Mouse (Mus musculus) olfactory bulb, adult 2 months (tissue): ENCODE measurements at regions not wholly inside any gene's neighbourhood (a gene's known extent, or its start where the extent isn't known, plus 50 kb on each side); places are given as distances from the start of the nearest gene placed in this dataset.

ENCODE experiments used
- H3K27ac ChIP-seq: fragments of 200-500 bp; 2 replicates; pipeline ENCODE4 v1.5.1; 2012; ENCODE audit warnings: low read depth, low read length; ENCODE audit not compliant: insufficient read depth
- H3K4me1 ChIP-seq: fragments of 200-500 bp; 2 replicates; pipeline ENCODE4 v1.6.1; 2012; ENCODE audit warnings: low read length; ENCODE audit not compliant: control insufficient read depth, insufficient read depth
- H3K4me3 ChIP-seq: fragments of 200-500 bp; 2 replicates; pipeline ENCODE4 v1.5.1; 2012; ENCODE audit warnings: mild to moderate bottlenecking, low read depth, low read length, moderate library complexity; ENCODE audit not compliant: insufficient read depth
- CTCF ChIP-seq: fragments of 200-500 bp; IDR thresholded peaks from 2 replicates; pipeline ENCODE4 v1.5.1; 2012; ENCODE audit warnings: low read depth, mild to moderate bottlenecking, low read length, moderate library complexity; ENCODE audit not compliant: insufficient read depth
- POLR2A ChIP-seq: fragments of 200-500 bp; IDR thresholded peaks from 2 replicates; pipeline ENCODE4 v1.6.1; 2012; ENCODE audit warnings: mild to moderate bottlenecking, low read depth, low read length, moderate library complexity; ENCODE audit not compliant: insufficient read depth
- WGBS: fragments of 180-500 bp; shearing (Covaris S2); methylation state at CpG from one replicate; pipeline ENCODE4 v1.1.7; 2018; 5-methylcytosine and 5-hydroxymethylcytosine counted together

DNA sequence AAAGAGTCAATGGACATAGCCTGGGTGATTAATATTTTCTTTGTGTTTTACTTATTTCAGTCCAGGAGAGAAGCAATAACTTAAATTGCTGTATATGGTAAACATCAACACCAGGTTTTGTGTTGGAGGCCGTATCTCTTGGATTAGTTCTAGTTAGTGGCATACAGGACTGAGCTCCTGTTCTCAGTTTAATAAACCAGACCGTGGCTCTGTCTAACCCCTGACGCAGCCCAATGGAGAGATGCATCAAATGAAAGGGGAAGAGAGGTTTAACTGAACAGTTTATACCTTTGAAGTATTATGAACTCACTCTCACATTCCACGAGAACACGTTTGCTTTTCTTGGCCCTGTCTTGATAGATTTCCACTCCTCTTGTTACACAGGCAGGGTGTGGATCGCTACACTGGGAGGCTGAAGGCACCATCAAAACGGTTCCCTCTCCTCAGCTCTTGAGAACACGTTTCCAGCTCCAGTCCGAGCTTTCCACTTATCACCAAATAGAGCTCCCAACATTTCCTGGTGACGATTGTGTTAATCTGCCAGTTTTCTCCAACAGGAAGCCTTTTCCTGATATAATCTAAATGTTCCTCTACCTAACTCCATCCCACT lies 54.0 kb upstream of the Cerkl start:
- Histone ChIP-seq H3K4me1 (no peaks in the 10 kb centered on the region), H3K27ac (no peak overlapping the region), H3K4me3 (no peak overlapping the region)
- TF ChIP-seq CTCF (no peak), POLR2A (no peak)
- 85% methylated on average over 10 of the region's 10 CpGs for WGBS

DNA sequence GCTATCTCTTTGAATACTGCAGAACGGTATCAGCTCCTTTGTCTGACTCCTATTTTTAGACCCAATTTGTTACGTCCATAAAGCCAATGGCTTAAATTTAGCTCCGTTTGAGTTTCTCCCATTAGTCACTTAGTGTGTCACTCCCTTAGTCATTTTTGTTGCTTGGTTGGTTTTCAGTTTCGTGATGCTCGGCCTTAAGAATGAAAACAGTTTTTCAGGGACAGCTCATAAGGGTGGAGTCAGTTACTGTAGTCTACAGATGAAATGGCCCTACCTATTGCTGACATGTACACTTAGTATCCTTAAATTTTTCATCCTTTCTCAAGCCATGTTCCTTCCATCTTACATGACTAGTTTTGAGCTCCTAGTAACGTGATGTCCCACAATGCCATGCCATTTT lies 54.5 kb upstream of the Cerkl start:
- WGBS = 68% methylated on average over 6 of the region's 6 CpGs
- no peaks in the 10 kb centered on the region for H3K4me1 ChIP-seq
- no peak overlapping the region for H3K4me3 ChIP-seq
- no peak overlapping the region for H3K27ac ChIP-seq
- TF ChIP-seq POLR2A (no peak), CTCF (no peak)

DNA sequence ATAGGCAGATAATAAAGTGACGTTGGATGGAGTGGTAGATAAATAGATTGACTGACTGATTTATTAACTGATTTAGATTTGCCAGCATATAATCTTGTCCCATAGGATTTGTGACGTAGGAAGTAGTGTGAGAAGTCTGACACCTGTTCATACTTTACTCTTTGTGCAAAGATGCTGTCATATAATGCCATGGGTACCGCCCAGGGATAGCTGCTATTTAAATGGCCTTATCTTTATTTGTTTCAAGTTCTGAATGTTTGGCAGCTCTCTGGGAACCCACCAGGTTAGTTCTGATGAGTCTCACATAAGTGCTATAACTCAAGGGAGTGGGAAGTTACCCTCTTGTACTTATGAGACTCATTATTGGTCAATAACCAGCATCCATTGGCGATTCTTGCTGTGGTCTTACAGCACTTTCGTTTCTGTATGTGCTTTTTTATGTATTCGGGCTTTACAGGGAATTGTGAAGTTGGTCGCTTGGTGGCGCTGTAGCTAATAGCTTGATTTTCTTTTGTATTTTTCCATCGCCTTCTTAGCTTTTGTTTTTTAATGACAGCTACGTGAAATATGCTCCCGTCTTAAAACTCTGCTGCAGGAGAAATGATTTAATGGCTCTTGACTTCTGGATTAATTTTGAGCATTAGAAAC lies 55.2 kb upstream of the Cerkl start:
- no peaks in the 10 kb centered on the region for H3K4me1 ChIP-seq
- WGBS = 25% methylated on average over 11 of the region's 11 CpGs
- TF ChIP-seq CTCF (no peak), POLR2A (no peak)
- no peak overlapping the region for H3K27ac ChIP-seq
- H3K4me3 ChIP-seq = no peak overlapping the region

DNA sequence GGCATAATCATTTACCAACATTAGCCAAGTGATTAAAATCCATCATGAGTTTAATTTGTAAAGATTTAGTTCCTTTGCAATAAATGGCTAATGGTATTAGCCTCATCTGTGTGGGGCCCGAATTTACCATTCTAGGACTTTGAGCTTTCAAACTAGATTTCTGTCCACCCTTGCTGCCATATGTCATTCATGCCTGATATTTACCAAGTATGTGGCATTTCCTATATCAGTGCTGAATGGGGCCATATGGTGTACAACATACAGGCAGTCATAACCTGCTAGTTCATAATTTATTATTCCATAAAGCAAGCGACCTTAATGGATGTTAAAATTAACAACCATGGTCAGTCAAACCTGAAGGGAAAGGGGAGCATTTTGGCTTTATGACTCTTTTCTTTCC lies 55.8 kb upstream of the Cerkl start:
- 81% methylated on average over 2 of the region's 2 CpGs for WGBS
- Histone ChIP-seq H3K27ac (no peak overlapping the region), H3K4me1 (no peaks in the 10 kb centered on the region), H3K4me3 (no peak overlapping the region)
- TF ChIP-seq CTCF = no peak
- no peak for TF ChIP-seq POLR2A

DNA sequence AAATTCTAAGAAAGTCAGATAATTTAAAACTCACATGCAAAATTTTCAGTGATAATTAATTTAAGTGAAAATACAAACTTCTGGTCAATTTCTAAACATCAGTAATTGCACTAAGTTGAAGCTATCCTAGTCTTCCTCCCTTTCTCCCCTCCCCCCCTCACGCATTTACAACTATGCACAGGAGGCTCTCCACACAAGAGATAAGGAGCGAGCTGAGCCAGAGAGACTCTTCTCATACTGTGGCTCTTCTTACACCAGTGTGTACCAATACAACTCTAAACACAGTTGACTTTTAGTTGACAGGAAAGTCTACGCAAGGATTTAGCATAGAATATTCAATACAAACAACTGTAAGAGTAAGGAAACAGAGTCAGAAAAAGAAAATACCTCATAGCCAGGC lies 57.1 kb upstream of the Cerkl start:
- Histone ChIP-seq H3K4me1 (no peaks in the 10 kb centered on the region), H3K4me3 (no peak overlapping the region), H3K27ac (no peak overlapping the region)
- TF ChIP-seq POLR2A (no peak), CTCF (no peak)
- 97% methylated on average over 3 of the region's 3 CpGs for WGBS

DNA sequence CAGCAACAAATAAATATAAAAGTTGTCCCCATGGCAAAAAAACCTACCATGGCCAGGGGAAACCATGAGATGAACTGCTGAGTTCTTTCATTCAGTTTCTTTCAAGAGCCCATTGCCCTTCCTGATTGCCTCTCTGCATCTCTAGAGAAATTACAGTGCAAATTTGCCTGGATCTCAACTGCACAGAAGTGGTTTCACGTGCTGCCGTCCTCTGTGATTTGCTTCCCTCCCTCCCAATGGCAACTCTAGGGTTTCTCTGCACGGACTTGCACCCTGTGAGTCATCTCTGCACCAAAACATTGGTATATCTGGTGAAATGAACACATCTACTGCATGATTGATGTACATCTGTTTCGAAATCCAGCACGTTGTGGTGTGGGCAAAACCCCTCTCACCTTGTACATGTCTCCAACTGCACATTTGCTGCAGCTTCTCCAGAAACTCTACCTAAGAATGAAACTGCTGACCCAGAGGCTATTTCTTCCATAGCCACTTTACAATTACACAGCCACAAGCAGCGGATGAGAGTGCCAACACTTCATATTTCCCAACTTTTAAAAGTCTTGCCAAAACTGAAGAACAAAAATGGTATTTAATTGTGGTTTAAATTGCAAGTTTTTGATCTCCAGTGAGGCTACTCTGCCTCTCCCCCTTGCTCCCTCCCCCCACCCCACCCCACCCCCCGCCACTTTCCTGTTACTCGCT lies 61.6 kb upstream of the Cerkl start:
- H3K4me3 ChIP-seq = no peak overlapping the region
- TF ChIP-seq POLR2A (no peak), CTCF (no peak)
- H3K27ac ChIP-seq = no peak overlapping the region
- no peaks in the 10 kb centered on the region for H3K4me1 ChIP-seq
- 76% methylated on average over 8 of the region's 8 CpGs for WGBS

DNA sequence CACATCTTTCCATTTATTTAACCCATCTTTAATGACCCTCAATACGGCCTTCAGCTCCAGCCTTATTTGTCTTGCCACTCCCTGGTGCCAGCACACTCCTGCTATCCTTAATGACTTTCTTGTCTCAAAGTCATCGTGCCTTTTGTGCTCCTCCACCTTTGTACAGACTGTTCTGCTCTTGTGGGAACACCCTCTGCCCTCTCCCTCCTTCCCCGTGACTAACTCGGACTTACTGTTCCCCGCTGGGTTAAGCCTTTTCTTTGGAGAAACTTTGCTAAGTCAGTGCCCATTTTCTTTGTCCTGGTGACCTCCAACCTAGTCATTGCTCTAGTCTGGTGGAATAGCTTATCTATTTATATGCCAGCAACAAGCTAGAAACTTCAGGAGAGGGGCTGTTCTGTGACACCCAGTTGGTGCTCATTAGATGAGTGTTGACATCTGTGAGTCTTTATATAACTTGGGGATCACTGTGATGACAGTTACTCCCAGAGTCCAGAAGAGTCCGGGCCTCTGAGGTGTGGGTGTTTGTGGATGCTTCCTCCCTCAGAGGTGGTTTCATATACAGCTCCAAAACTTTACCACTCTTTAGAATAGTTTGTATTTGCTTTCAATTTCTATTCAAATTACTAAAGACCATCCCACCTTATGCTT lies 63.3 kb upstream of the Cerkl start:
- Histone ChIP-seq H3K27ac (no peak overlapping the region), H3K4me1 (no peaks in the 10 kb centered on the region), H3K4me3 (no peak overlapping the region)
- no peak for TF ChIP-seq CTCF
- 63% methylated on average over 6 of the region's 6 CpGs for WGBS

DNA sequence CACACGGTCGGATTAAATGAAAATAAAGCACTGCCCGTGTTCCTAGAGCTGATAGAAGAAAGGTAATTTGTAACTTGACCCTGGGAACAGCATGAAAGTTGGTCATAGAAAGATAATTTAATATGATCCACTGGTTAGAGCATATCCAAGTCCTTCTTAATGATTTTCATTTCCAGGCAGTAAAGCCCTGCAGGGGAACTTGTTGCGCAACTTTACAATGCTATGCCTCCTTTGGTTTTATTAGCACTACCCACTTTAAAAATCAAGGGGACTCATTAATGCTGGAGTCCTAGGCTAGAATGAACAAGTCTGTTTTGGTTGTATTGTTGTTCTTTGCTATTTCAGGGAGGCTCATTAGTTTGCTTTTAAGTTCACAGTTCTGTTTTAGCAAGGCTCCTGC lies 66.9 kb upstream of the Cerkl start:
- 88% methylated on average over 4 of the region's 4 CpGs for WGBS
- Histone ChIP-seq H3K4me3 (no peak overlapping the region), H3K27ac (no peak overlapping the region), H3K4me1 (peaks cover 3% of the 10 kb centered on the region; the same call in 1 of the 2 replicates)
- TF ChIP-seq POLR2A (no peak), CTCF (no peak)

DNA sequence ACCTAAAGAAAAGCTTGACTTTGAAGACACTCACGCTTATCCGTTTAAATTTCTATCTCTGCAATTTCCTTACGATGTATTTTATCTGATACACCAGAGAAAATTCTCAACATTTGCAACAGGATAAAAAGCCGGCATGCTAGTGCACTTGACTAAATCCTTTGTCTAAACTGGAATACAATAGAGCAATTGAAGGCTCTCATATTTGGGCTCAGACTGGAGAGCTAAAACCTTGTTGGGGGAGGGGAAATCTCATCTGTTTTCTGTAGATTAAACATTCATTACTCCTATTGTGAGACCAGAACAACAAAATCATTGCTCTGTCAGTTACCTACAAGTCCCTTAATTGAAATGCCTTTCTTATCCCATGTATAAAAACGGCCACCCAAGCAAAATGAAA lies 70.9 kb upstream of the Cerkl start:
- 58% methylated on average over 5 of the region's 5 CpGs for WGBS
- Histone ChIP-seq H3K27ac (no peak overlapping the region), H3K4me3 (no peak overlapping the region), H3K4me1 (peaks cover 3% of the 10 kb centered on the region; the same call in 1 of the 2 replicates)
- TF ChIP-seq POLR2A = no peak
- TF ChIP-seq CTCF = no peak
